In the genomic region with DNA sequence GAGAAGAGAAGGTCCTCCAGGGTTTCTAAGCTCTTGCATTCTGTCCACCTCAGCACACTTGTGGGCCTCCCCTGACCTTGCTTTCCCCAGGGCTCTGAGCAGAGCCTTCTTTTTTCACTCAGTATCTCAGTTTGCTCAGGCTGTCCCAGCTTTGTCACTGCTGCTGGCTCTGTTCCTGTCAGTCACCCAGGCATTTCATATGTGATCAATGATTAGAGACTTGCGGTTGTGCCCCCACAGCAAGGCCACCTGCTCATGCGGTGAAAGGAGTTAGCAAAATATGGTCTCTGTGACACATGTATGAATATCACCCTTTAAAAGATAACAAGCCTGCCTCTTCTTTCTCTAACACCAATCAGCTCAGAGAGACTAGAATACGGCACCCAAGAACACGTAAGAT, we compare ENCODE assay signal across 17 mouse cellular contexts.
A peak's percentile ranks its signal among the peaks of the same experiment; 100 is the strongest.
DNase-seq lines count a peak whose midpoint lies in the region; ATAC-seq lines count a peak whose summit lies in the region.
"Had no signal": no experiment of that assay in that cellular context is flagged by ENCODE, and none has a peak within 500 bp of the region (broad histone marks: within the 10 kb centered on the region; RNA-seq: fewer than 3 reads in every experiment).

No protein-coding gene starts in this region.

- DNase-seq in heart, adult 11 months, result peak; percentile 61
- DNase-seq in heart, adult 9 months (ENCODE audit: low spot score in 2 of 2), result no peak
- DNase-seq in testis, postnatal 14 days (ENCODE audit: low spot score), result no peak
- DNase-seq in gastrocnemius, postnatal 25 days, result no peak
- DNase-seq: adrenal gland, adult 2 months; adrenal gland, postnatal 10 days; adrenal gland, postnatal 25 days; cerebellum, adult 11 months; cerebellum, adult 18-20 months; cerebellum, adult 8-10 months; cerebellum, adult 9-11 months; cerebellum, postnatal 14 days; cerebellum, postnatal 36 days; forebrain, postnatal 0 days had no signal

- peak; percentile 83 for ATAC-seq in megakaryocyte progenitor cell, adult 5-6 weeks (replicated peaks; ENCODE audit: poor library complexity)
- ATAC-seq: forebrain, embryonic 13.5 days; forebrain, embryonic 15.5 days; forebrain, postnatal 0 days had no signal
